Mouse (Mus musculus): ENCODE data around the gene Aatk. TPM values are rescaled to one million over a fixed set of nuclear protein-coding genes. Genes with fewer than 3 reads are reported as not detected.

Gene Aatk
- polyA plus RNA-seq, 1 experiment from 2014 or later = 2.0 TPM

DNA sequence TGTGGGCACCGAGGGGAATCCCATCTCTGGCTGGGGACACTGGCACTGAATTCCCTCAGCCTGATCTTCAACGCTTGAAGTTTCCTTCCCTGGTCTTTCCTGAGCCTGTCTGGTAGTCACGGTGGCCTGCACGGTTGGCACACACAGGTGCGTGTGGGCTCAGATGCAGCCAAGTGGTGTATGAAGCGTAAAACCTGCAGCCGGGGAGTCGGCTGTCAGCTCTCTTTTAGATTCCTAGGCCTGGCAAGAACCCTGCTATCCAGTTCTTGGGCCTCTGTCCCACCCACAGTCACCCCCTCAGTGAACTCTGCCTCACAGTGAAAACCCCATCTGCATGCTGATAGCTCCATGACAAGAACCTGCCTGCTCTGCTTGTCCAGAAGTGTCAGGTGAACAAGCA lies 13.7 kb upstream of the Aatk start:
- ATAC-seq (ENCODE audit: low read depth) = no peak
- Histone ChIP-seq H3K27ac (ENCODE audit: low read length) (no peak overlapping the region), H3K9ac (ENCODE audit: low read length) (no peak overlapping the region), H3K4me2 (ENCODE audit: low read depth, low read length) (no peak overlapping the region), H3K4me3 (ENCODE audit: low read length) (no peak overlapping the region), H3K27me3 (ENCODE audit: control insufficient read depth, insufficient read depth, low read depth, low read length) (no peaks in the 10 kb centered on the region), H3K9me3 (ENCODE audit: control insufficient read depth, low read length) (no peaks in the 10 kb centered on the region), H3K4me1 (replicated peaks; ENCODE audit: control insufficient read depth, insufficient read depth, low read length) (no peaks in the 10 kb centered on the region), H3K36me3 (ENCODE audit: control insufficient read depth, insufficient read depth, low read length) (peaks cover 4% of the 10 kb centered on the region; the same call in 1 of the 2 replicates)
- 67% methylated on average over 8 of the region's 8 CpGs for WGBS

DNA sequence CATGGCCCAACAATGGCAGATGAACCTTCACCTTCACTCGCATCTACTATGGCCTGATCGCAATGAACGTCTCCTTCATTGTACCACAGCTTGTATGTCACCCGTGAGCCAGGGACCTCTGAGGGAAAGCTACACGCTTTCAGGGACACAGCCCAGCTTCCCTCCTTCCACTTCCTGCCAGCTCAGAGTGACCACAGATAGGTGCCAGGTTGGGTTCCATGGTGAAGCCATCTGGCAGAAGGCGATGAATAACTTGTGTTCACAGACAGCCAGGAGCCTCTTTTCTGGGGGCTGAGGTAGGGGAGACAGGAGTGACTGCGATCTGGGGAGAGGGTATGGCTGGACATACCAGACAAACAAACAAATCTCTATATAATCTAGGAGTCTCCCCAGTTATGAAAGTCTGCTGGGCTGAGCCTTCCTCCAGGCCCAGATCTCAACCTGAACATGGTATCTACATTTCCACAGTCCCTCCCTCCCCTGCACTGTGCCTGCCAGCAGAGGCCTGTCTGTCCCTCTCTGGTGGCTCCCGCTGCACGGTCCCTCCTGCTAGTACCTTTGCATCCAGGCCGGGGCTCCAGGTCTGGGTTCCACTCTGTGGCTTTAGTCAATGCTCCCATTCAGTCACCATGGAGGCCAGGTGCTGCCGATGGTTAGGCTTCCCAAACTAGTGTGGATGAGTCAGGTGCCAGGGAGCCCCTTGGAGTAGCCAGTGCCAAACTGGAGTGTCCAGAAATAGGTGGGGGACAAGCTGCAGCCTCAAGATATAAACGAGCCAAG lies 9.2 kb upstream of the Aatk start:
- no peak overlapping the region for H3K4me2 ChIP-seq (ENCODE audit: low read depth, low read length)
- no peaks in the 10 kb centered on the region for H3K27me3 ChIP-seq (ENCODE audit: control insufficient read depth, insufficient read depth, low read depth, low read length)
- peaks cover 2% of the 10 kb centered on the region; the same call in 1 of the 2 replicates for H3K4me1 ChIP-seq (replicated peaks; ENCODE audit: control insufficient read depth, insufficient read depth, low read length)
- H3K9ac ChIP-seq (ENCODE audit: low read length) = no peak overlapping the region
- H3K4me3 ChIP-seq (ENCODE audit: low read length) = no peak overlapping the region
- no peaks in the 10 kb centered on the region for H3K9me3 ChIP-seq (ENCODE audit: control insufficient read depth, low read length)
- WGBS = 71% methylated on average over 12 of the region's 12 CpGs
- H3K27ac ChIP-seq (ENCODE audit: low read length) = no peak overlapping the region
- ATAC-seq (ENCODE audit: low read depth) = no peak
- no peaks in the 10 kb centered on the region for H3K36me3 ChIP-seq (ENCODE audit: control insufficient read depth, insufficient read depth, low read length)

DNA sequence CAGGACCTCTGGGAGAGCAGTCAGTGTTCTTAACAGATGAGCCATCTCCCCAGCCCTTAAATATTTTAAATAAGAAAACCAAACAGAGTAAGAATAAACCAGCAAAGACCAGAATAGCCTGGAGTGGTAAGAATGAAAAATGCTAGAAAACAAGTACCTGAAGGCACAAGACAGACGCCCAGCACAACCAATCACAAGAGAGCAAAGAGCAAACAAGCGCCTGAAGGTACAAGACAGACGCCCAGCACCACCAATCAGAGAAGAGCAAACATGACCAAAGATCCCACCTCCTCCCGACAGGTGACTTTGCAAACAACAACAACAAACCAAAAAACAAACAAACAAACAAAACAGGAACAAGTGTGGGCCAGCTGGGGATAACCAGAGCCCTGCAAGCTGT lies 6.9 kb upstream of the Aatk start:
- peaks cover 2% of the 10 kb centered on the region; the same call in 1 of the 2 replicates for H3K4me1 ChIP-seq (replicated peaks; ENCODE audit: control insufficient read depth, insufficient read depth, low read length)
- no peaks in the 10 kb centered on the region for H3K36me3 ChIP-seq (ENCODE audit: control insufficient read depth, insufficient read depth, low read length)
- ATAC-seq (ENCODE audit: low read depth) = no peak
- H3K4me3 ChIP-seq (ENCODE audit: low read length) = no peak overlapping the region
- H3K9me3 ChIP-seq (ENCODE audit: control insufficient read depth, low read length) = no peaks in the 10 kb centered on the region
- H3K27ac ChIP-seq (ENCODE audit: low read length) = no peak overlapping the region
- peaks cover under 1% of the 10 kb centered on the region; the same call in 1 of the 2 replicates for H3K27me3 ChIP-seq (ENCODE audit: control insufficient read depth, insufficient read depth, low read depth, low read length)
- no peak overlapping the region for H3K4me2 ChIP-seq (ENCODE audit: low read depth, low read length)
- H3K9ac ChIP-seq (ENCODE audit: low read length) = no peak overlapping the region
- 60% methylated on average over 4 of the region's 4 CpGs for WGBS

GRCm38 (mm10) chr11:120052274-120052673 lies 5.3 kb upstream of the Aatk start:
- WGBS = 54% methylated on average over 9 of the region's 9 CpGs

GRCm38 (mm10) chr11:120051124-120051811 lies 4.3 kb upstream of the Aatk start:
- Histone ChIP-seq H3K4me3 (ENCODE audit: low read length) (no peak overlapping the region), H3K4me2 (ENCODE audit: low read depth, low read length) (no peak overlapping the region), H3K9ac (ENCODE audit: low read length) (0 out of 2 replicates have a peak overlapping the region, but pooled peaks have one; percentile 20), H3K27me3 (ENCODE audit: control insufficient read depth, insufficient read depth, low read depth, low read length) (peaks cover 26% of the 10 kb centered on the region), H3K36me3 (ENCODE audit: control insufficient read depth, insufficient read depth, low read length) (no peaks in the 10 kb centered on the region), H3K9me3 (ENCODE audit: control insufficient read depth, low read length) (no peaks in the 10 kb centered on the region), H3K27ac (ENCODE audit: low read length) (no peak overlapping the region), H3K4me1 (replicated peaks; ENCODE audit: control insufficient read depth, insufficient read depth, low read length) (peaks cover 19% of the 10 kb centered on the region)
- ATAC-seq (ENCODE audit: low read depth) = no peak
- 49% methylated on average over 14 of the region's 14 CpGs for WGBS

More at GRCm38 (mm10) chr11:120052274-120052673, 5.3 kb upstream of the Aatk start:
- Histone ChIP-seq H3K27me3 (ENCODE audit: control insufficient read depth, insufficient read depth, low read depth, low read length) (peaks cover 16% of the 10 kb centered on the region), H3K9ac (ENCODE audit: low read length) (no peak overlapping the region), H3K36me3 (ENCODE audit: control insufficient read depth, insufficient read depth, low read length) (no peaks in the 10 kb centered on the region), H3K4me2 (ENCODE audit: low read depth, low read length) (no peak overlapping the region), H3K4me3 (ENCODE audit: low read length) (no peak overlapping the region), H3K27ac (ENCODE audit: low read length) (no peak overlapping the region), H3K9me3 (ENCODE audit: control insufficient read depth, low read length) (no peaks in the 10 kb centered on the region), H3K4me1 (replicated peaks; ENCODE audit: control insufficient read depth, insufficient read depth, low read length) (peaks cover 14% of the 10 kb centered on the region; the same call in 1 of the 2 replicates)
- peak; percentile 59 for ATAC-seq (ENCODE audit: low read depth)

- H3K4me3 ChIP-seq (ENCODE audit: low read length) = no peak overlapping the region
- H3K4me2 ChIP-seq (ENCODE audit: low read depth, low read length) = no peak overlapping the region
- peaks cover 22% of the 10 kb centered on the region for H3K4me1 ChIP-seq (replicated peaks; ENCODE audit: control insufficient read depth, insufficient read depth, low read length)
- H3K27ac ChIP-seq (ENCODE audit: low read length) = no peak overlapping the region
- no peaks in the 10 kb centered on the region for H3K36me3 ChIP-seq (ENCODE audit: control insufficient read depth, insufficient read depth, low read length)
- no peak for ATAC-seq (ENCODE audit: low read depth)
- H3K9me3 ChIP-seq (ENCODE audit: control insufficient read depth, low read length) = no peaks in the 10 kb centered on the region
- H3K27me3 ChIP-seq (ENCODE audit: control insufficient read depth, insufficient read depth, low read depth, low read length) = peaks cover 29% of the 10 kb centered on the region
- H3K9ac ChIP-seq (ENCODE audit: low read length) = no peak overlapping the region
- 71% methylated on average over 8 of the region's 8 CpGs for WGBS
These were observed 2.1 kb upstream of the Aatk start for GRCm38 (mm10) chr11:120049067-120049466.

GRCm38 (mm10) chr11:120048252-120048556 lies 1.2 kb upstream of the Aatk start:
- Histone ChIP-seq H3K27ac (ENCODE audit: low read length) (no peak overlapping the region), H3K4me3 (ENCODE audit: low read length) (no peak overlapping the region)

GRCm38 (mm10) chr11:120047531-120048251 lies 724 bp upstream of the Aatk start:
- Histone ChIP-seq H3K4me1 (replicated peaks; ENCODE audit: control insufficient read depth, insufficient read depth, low read length) (peaks cover 22% of the 10 kb centered on the region), H3K4me2 (ENCODE audit: low read depth, low read length) (peak overlapping the region; percentile 99), H3K4me3 (ENCODE audit: low read length) (peak overlapping the region; percentile 59), H3K36me3 (ENCODE audit: control insufficient read depth, insufficient read depth, low read length) (no peaks in the 10 kb centered on the region), H3K27me3 (ENCODE audit: control insufficient read depth, insufficient read depth, low read depth, low read length) (peaks cover 29% of the 10 kb centered on the region), H3K9ac (ENCODE audit: low read length) (peak overlapping the region; percentile 41), H3K9me3 (ENCODE audit: control insufficient read depth, low read length) (no peaks in the 10 kb centered on the region), H3K27ac (ENCODE audit: low read length) (no peak overlapping the region)
- 14% methylated on average over 23 of the region's 23 CpGs for WGBS
- no peak for ATAC-seq (ENCODE audit: low read depth)

More at GRCm38 (mm10) chr11:120048252-120048556, 1.2 kb upstream of the Aatk start:
- peaks cover 22% of the 10 kb centered on the region for H3K4me1 ChIP-seq (replicated peaks; ENCODE audit: control insufficient read depth, insufficient read depth, low read length)
- peaks cover 29% of the 10 kb centered on the region for H3K27me3 ChIP-seq (ENCODE audit: control insufficient read depth, insufficient read depth, low read depth, low read length)
- H3K36me3 ChIP-seq (ENCODE audit: control insufficient read depth, insufficient read depth, low read length) = no peaks in the 10 kb centered on the region
- peak overlapping the region; percentile 99; the same call in 1 of the 2 replicates for H3K4me2 ChIP-seq (ENCODE audit: low read depth, low read length)
- WGBS = 8% methylated on average over 22 of the region's 23 CpGs
- H3K9ac ChIP-seq (ENCODE audit: low read length) = no peak overlapping the region
- no peak for ATAC-seq (ENCODE audit: low read depth)
- no peaks in the 10 kb centered on the region for H3K9me3 ChIP-seq (ENCODE audit: control insufficient read depth, low read length)

All from lung, embryonic 16.5 days (tissue).